Mouse (Mus musculus): ENCODE measurements around the gene Txnip. TPM values are rescaled to one million over a fixed set of nuclear protein-coding genes. Genes with fewer than 3 reads are reported as not detected.

Gene Txnip
- total RNA-seq, 1 experiment, result 128 TPM

- peak overlapping the region; percentile 72; the same call in 1 of the 2 replicates for H3K27ac ChIP-seq (ENCODE audit: insufficient read depth, low read depth, low read length, poor library complexity, severe bottlenecking)
Measured at GRCm38 (mm10) chr3:96569966-96570605, 12.3 kb downstream of the Txnip start.

DNA sequence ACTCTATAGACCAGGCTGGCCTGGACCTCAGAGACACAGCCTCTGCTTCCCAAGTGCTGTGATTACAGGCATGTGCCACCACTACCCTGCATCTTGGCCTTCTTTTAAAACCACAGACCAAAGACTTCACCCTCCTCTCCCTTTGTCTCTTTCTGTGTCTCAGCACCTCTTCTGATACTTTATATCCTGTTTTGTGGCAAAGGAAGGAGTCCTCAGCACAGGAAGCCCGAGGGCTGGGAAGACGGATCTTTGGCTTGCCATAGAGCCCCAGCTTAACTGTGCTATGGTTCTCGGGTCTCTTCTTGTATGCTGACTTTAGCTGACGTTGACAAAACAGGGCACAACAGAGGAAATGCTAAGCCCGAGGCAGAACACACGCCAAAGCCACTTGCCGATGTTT, 12.9 kb downstream of the Txnip start:
- in situ Hi-C loops (cut with MboI; ENCODE audit: low sequenced_read_pairs in 2 of 2, unreplicated experiment in 2 of 2), result no loop called here
- H3K4me3 ChIP-seq (ENCODE audit: insufficient read depth in 1 of 2, low read depth in 1 of 2, low read length in 2 of 2, poor library complexity in 1 of 2, severe bottlenecking in 1 of 2), result peak overlapping the region; percentile 56 to 68; a peak in 3 of 4 replicates
- TF ChIP-seq MAFK (IDR thresholded peaks at IDR 0.05; ENCODE audit: insufficient read depth, low read depth, low read length) (0 out of 2 replicates have a peak, but pooled peaks have one; percentile 32), ZNF384 (IDR thresholded peaks at IDR 0.05; ENCODE audit: low read depth, low read length) (no peak)
- DNase-seq (ENCODE audit: low read depth, low spot score), result no peak
- peak overlapping the region; percentile 72 for H3K27ac ChIP-seq (ENCODE audit: insufficient read depth, low read depth, low read length, poor library complexity, severe bottlenecking)
- peak overlapping the region; percentile 83; the same call in 1 of the 2 replicates for H3K9ac ChIP-seq (ENCODE audit: insufficient read depth, low read depth, low read length, poor library complexity, severe bottlenecking)
- no peaks in the 10 kb centered on the region for H3K9me3 ChIP-seq (ENCODE audit: control insufficient read depth, insufficient read depth, low read depth, low read length)
- no peaks in the 10 kb centered on the region for H3K36me3 ChIP-seq (ENCODE audit: control insufficient read depth, insufficient read depth, low read length, poor library complexity, severe bottlenecking)
- peaks cover 9 to 39% of the 10 kb centered on the region in 2 experiments for H3K4me1 ChIP-seq (ENCODE audit: control insufficient read depth in 2 of 2, insufficient read depth in 2 of 2, low read length in 2 of 2, poor library complexity in 1 of 2)

More at GRCm38 (mm10) chr3:96569966-96570605, 12.3 kb downstream of the Txnip start:
- in situ Hi-C loops (cut with MboI; ENCODE audit: low sequenced_read_pairs in 2 of 2, unreplicated experiment in 2 of 2), result no loop called here
- no peak for TF ChIP-seq MAFK (IDR thresholded peaks at IDR 0.05; ENCODE audit: insufficient read depth, low read depth, low read length)
- TF ChIP-seq HCFC1 (IDR thresholded peaks at IDR 0.05; ENCODE audit: borderline replicate concordance, insufficient read depth, low read length), result no peak
- TF ChIP-seq ZC3H11A (IDR thresholded peaks at IDR 0.05; ENCODE audit: borderline replicate concordance, low read depth, low read length), result no peak
- no peak for TF ChIP-seq CHD2 (IDR thresholded peaks at IDR 0.05; ENCODE audit: low read depth, low read length)
- no peak for TF ChIP-seq ZNF384 (IDR thresholded peaks at IDR 0.05; ENCODE audit: low read depth, low read length)
- peaks cover 12 to 36% of the 10 kb centered on the region in 2 experiments for H3K4me1 ChIP-seq (ENCODE audit: control insufficient read depth in 2 of 2, insufficient read depth in 2 of 2, low read length in 2 of 2, poor library complexity in 1 of 2)
- DNase-seq (ENCODE audit: low read depth, low spot score), result no peak
- H3K9ac ChIP-seq (ENCODE audit: insufficient read depth, low read depth, low read length, poor library complexity, severe bottlenecking), result peak overlapping the region; percentile 83; the same call in 1 of the 2 replicates
- H3K9me3 ChIP-seq (ENCODE audit: control insufficient read depth, insufficient read depth, low read depth, low read length), result no peaks in the 10 kb centered on the region
- H3K4me3 ChIP-seq (ENCODE audit: insufficient read depth in 1 of 2, low read depth in 1 of 2, low read length in 2 of 2, poor library complexity in 1 of 2, severe bottlenecking in 1 of 2), result peak overlapping the region; percentile 56 to 68
- H3K36me3 ChIP-seq (ENCODE audit: control insufficient read depth, insufficient read depth, low read length, poor library complexity, severe bottlenecking), result no peaks in the 10 kb centered on the region

DNA sequence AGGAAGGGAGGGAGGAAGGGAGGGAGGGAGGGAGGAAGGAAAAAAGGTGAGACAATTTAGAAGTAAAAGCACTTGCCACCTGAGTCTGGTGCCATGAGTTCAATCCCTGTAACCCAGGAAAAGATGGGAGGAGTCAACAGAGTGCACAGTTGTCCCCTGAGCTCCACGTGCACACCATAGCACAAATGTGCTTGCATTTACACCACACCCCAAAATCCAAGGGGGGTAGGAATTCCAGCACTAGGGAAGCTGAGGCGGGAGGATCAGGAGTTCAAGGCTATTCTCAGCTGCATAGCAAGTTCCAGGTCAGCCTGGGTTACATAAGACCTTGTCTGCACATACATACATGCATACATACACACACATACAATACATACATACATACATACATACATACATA, 13.6 kb downstream of the Txnip start:
- H3K9ac ChIP-seq (ENCODE audit: insufficient read depth, low read depth, low read length, poor library complexity, severe bottlenecking), result peak overlapping the region; percentile 70; the same call in 1 of the 2 replicates
- no peaks in the 10 kb centered on the region for H3K36me3 ChIP-seq (ENCODE audit: control insufficient read depth, insufficient read depth, low read length, poor library complexity, severe bottlenecking)
- peak overlapping the region; percentile 90 for H3K27ac ChIP-seq (ENCODE audit: insufficient read depth, low read depth, low read length, poor library complexity, severe bottlenecking)
- no peak for DNase-seq (ENCODE audit: low read depth, low spot score)
- TF ChIP-seq CHD2 (IDR thresholded peaks at IDR 0.05; ENCODE audit: low read depth, low read length), result no peak
- no peak for TF ChIP-seq HCFC1 (IDR thresholded peaks at IDR 0.05; ENCODE audit: borderline replicate concordance, insufficient read depth, low read length)
- TF ChIP-seq ZC3H11A (IDR thresholded peaks at IDR 0.05; ENCODE audit: borderline replicate concordance, low read depth, low read length), result no peak
- no peak for TF ChIP-seq MAFK (IDR thresholded peaks at IDR 0.05; ENCODE audit: insufficient read depth, low read depth, low read length)
- no peak for TF ChIP-seq ZNF384 (IDR thresholded peaks at IDR 0.05; ENCODE audit: low read depth, low read length)
- no peaks in the 10 kb centered on the region for H3K9me3 ChIP-seq (ENCODE audit: control insufficient read depth, insufficient read depth, low read depth, low read length)
- in situ Hi-C loops (cut with MboI; ENCODE audit: low sequenced_read_pairs in 2 of 2, unreplicated experiment in 2 of 2), result no loop called here
- peak overlapping the region; percentile 20 to 68 for H3K4me3 ChIP-seq (ENCODE audit: insufficient read depth in 1 of 2, low read depth in 1 of 2, low read length in 2 of 2, poor library complexity in 1 of 2, severe bottlenecking in 1 of 2)
- peaks cover 9 to 43% of the 10 kb centered on the region in 2 experiments for H3K4me1 ChIP-seq (ENCODE audit: control insufficient read depth in 2 of 2, insufficient read depth in 2 of 2, low read length in 2 of 2, poor library complexity in 1 of 2)

DNA sequence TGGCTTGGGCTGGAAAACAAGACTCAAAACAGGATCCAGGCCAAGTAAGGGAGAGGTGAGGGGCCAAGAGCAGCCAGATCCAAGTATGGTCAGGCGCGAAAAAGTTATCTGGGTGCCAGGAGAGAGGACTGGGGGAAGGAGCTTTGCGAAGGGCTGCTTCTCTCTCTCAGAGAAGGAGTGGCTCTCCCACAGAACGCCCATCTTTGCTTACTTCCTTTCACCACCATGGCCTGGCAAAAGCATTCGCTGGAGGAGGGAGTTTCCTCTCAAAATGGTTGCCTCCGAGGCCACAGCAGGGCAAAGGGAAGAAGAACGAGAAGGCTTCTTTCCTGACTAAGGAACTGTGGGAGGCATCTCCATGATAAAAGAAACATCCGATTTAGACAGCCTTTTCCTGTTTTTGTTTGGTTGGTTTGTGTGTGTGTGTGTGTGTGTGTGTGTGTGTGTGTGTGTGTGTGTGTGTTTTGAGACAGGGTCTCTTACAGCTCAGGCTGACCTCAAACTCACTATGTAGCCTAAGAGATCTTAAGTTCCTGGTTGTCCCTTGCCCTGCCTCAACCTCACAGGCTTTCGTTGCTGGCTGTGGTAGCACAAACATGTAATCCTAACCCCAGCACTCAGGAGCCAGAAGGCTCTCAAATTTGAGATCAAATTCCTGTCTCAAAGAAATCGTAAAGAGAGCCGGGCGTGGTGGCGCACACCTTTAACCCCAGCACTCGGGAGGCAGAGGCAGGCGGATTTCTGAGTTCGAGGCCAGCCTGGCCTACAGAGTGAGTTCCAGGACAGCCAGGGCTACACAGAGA, 14.3 kb downstream of the Txnip start:
- peak overlapping the region; percentile 20 to 54 for H3K4me3 ChIP-seq (ENCODE audit: insufficient read depth in 1 of 2, low read depth in 1 of 2, low read length in 2 of 2, poor library complexity in 1 of 2, severe bottlenecking in 1 of 2)
- peak overlapping the region; percentile 70 for H3K9ac ChIP-seq (ENCODE audit: insufficient read depth, low read depth, low read length, poor library complexity, severe bottlenecking)
- TF ChIP-seq MAFK (IDR thresholded peaks at IDR 0.05; ENCODE audit: insufficient read depth, low read depth, low read length) (no peak), ZC3H11A (IDR thresholded peaks at IDR 0.05; ENCODE audit: borderline replicate concordance, low read depth, low read length) (no peak), CHD2 (IDR thresholded peaks at IDR 0.05; ENCODE audit: low read depth, low read length) (no peak), ZNF384 (IDR thresholded peaks at IDR 0.05; ENCODE audit: low read depth, low read length) (no peak), HCFC1 (IDR thresholded peaks at IDR 0.05; ENCODE audit: borderline replicate concordance, insufficient read depth, low read length) (no peak)
- in situ Hi-C loops (cut with MboI; ENCODE audit: low sequenced_read_pairs in 2 of 2, unreplicated experiment in 2 of 2), result no loop called here
- no peaks in the 10 kb centered on the region for H3K9me3 ChIP-seq (ENCODE audit: control insufficient read depth, insufficient read depth, low read depth, low read length)
- DNase-seq (ENCODE audit: low read depth, low spot score), result no peak
- no peaks in the 10 kb centered on the region for H3K36me3 ChIP-seq (ENCODE audit: control insufficient read depth, insufficient read depth, low read length, poor library complexity, severe bottlenecking)
- H3K4me1 ChIP-seq (ENCODE audit: control insufficient read depth in 2 of 2, insufficient read depth in 2 of 2, low read length in 2 of 2, poor library complexity in 1 of 2), result peaks cover 9 to 43% of the 10 kb centered on the region in 2 experiments
- peak overlapping the region; percentile 90 for H3K27ac ChIP-seq (ENCODE audit: insufficient read depth, low read depth, low read length, poor library complexity, severe bottlenecking)

Measured in ES-E14 (cell line).